Mouse (Mus musculus) limb, embryonic 11.5 days (tissue): ENCODE results near the gene Wdr61. TPM values are rescaled to one million over a fixed set of nuclear protein-coding genes. Genes with fewer than 3 reads are reported as not detected.

Experiments
- ATAC-seq: fragments of 200-750 bp; cut with Nextera tagmentation; 2 replicates; pipeline ENCODE4 v1.8.0; 2017; ENCODE audit warnings: low read depth; ENCODE audit not compliant: insufficient number of reproducible peaks, low FRiP score, low TSS enrichment
- DNase-seq: peaks from one replicate; pipeline ENCODE4 v3.0.0-alpha.2; 2015; ENCODE audit warnings: low spot score
- H3K27ac ChIP-seq: fragments of 300-500 bp; sonication (generic); replicated peaks from 2 replicates; pipeline ENCODE4 v1.5.1; 2014; ENCODE audit warnings: low read depth, mild to moderate bottlenecking, low read length
- H3K27me3 ChIP-seq: fragments of 300-500 bp; sonication (generic); 2 replicates; pipeline ENCODE4 v1.6.1; 2014; ENCODE audit warnings: mild to moderate bottlenecking, low read length, mixed read lengths; ENCODE audit not compliant: control insufficient read depth, insufficient read depth
- H3K36me3 ChIP-seq: fragments of 300-500 bp; sonication (generic); 2 replicates; pipeline ENCODE4 v1.6.1; 2014; ENCODE audit warnings: mild to moderate bottlenecking, low read length, moderate library complexity, mixed read lengths; ENCODE audit not compliant: control insufficient read depth, insufficient read depth
- H3K4me1 ChIP-seq: fragments of 300-500 bp; sonication (generic); 2 replicates; pipeline ENCODE4 v1.6.1; 2014; ENCODE audit warnings: low read length, mixed read lengths; ENCODE audit not compliant: control insufficient read depth, insufficient read depth
- H3K4me2 ChIP-seq: fragments of 300-500 bp; sonication (generic); 2 replicates; pipeline ENCODE4 v1.6.1; 2014; ENCODE audit warnings: low read depth, mild to moderate bottlenecking, moderate library complexity; ENCODE audit not compliant: severe bottlenecking
- H3K4me3 ChIP-seq: fragments of 300-500 bp; sonication (generic); 2 replicates; pipeline ENCODE4 v1.5.1; 2014; ENCODE audit warnings: low read depth, low read length
- H3K9ac ChIP-seq: fragments of 300-500 bp; sonication (generic); 2 replicates; pipeline ENCODE4 v1.6.1; 2014; ENCODE audit warnings: mild to moderate bottlenecking, low read length
- H3K9me3 ChIP-seq: fragments of 300-500 bp; sonication (generic); 2 replicates; pipeline ENCODE4 v1.6.1; 2016; ENCODE audit warnings: low read length; ENCODE audit not compliant: control insufficient read depth
- WGBS: fragments of 180-500 bp; shearing (Covaris S2); extraction: QIAGEN DNeasy Blood & Tissue Kit; methylation state at CpG from one replicate; pipeline ENCODE4 v1.1.7; 2014; 5-methylcytosine and 5-hydroxymethylcytosine counted together
- polyA plus RNA-seq: library from polyadenylated mRNA; unstranded; fragments of >200 nt; fragmentation: Nextera tagmentation; extraction: Ambion mirVana; gene quantifications from 2 replicates; pipeline ENCODE4 v1.2.1, GENCODE M21; 2014

Gene Wdr61
- polyA plus RNA-seq, result 182 and 185 TPM in 2 replicates

- WGBS, result 3% methylated on average over 32 of the region's 32 CpGs
- peak; percentile 94 for ATAC-seq
Measured at GRCm38 (mm10) chr9:54733921-54734638, at the start of gene Wdr61. Wdr61 (minus strand) TSS chr9:54734519.

GRCm38 (mm10) chr9:54784003-54784402 lies 49.7 kb upstream of the Wdr61 start:
- ATAC-seq (peak; percentile 81), DNase-seq (peak; percentile 84)
- Histone ChIP-seq H3K9ac (no peak overlapping the region), H3K4me1 (peaks cover 18% of the 10 kb centered on the region), H3K4me2 (no peak overlapping the region), H3K27ac (peak overlapping the region; percentile 66), H3K4me3 (no peak overlapping the region), H3K27me3 (no peaks in the 10 kb centered on the region), H3K9me3 (no peaks in the 10 kb centered on the region), H3K36me3 (no peaks in the 10 kb centered on the region)
- WGBS, result 7% methylated on average over 3 of the region's 3 CpGs

More at GRCm38 (mm10) chr9:54733921-54734638, at the start of gene Wdr61:
- Histone ChIP-seq H3K36me3 (0 out of 2 replicates have a peak, but pooled peaks cover 5% of the 10 kb centered on the region), H3K9ac (peak within 1 kb of the TSS; percentile 76), H3K27me3 (no peaks in the 10 kb centered on the region), H3K4me3 (peak within 1 kb of the TSS; percentile 68), H3K4me1 (peaks cover 5% of the 10 kb centered on the region), H3K4me2 (peak within 1 kb of the TSS; percentile 74), H3K27ac (no peak within 1 kb of the TSS), H3K9me3 (no peaks in the 10 kb centered on the region)
- DNase-seq, result peak; percentile 100

- H3K4me2 ChIP-seq, result no peak overlapping the region
- H3K4me3 ChIP-seq, result no peak overlapping the region
- no peaks in the 10 kb centered on the region for H3K27me3 ChIP-seq
- WGBS, result 27% methylated on average over 15 of the region's 15 CpGs
- peak; percentile 46; the same call in 1 of the 2 replicates for ATAC-seq
- DNase-seq, result peak; percentile 68
- peak overlapping the region; percentile 54; the same call in 1 of the 2 replicates for H3K27ac ChIP-seq
- H3K4me1 ChIP-seq, result peaks cover 13% of the 10 kb centered on the region
- no peaks in the 10 kb centered on the region for H3K36me3 ChIP-seq
- H3K9ac ChIP-seq, result no peak overlapping the region
- no peaks in the 10 kb centered on the region for H3K9me3 ChIP-seq
Measured at GRCm38 (mm10) chr9:54782504-54782903, 48.2 kb upstream of the Wdr61 start.

GRCm38 (mm10) chr9:54779280-54779679 lies 45.0 kb upstream of the Wdr61 start:
- DNase-seq (no peak), ATAC-seq (no peak)
- H3K4me1 ChIP-seq, result peaks cover 8% of the 10 kb centered on the region
- H3K27ac ChIP-seq, result no peak overlapping the region
- no peaks in the 10 kb centered on the region for H3K9me3 ChIP-seq
- H3K27me3 ChIP-seq, result no peaks in the 10 kb centered on the region
- H3K36me3 ChIP-seq, result no peaks in the 10 kb centered on the region
- no peak overlapping the region for H3K4me3 ChIP-seq
- no peak overlapping the region for H3K9ac ChIP-seq
- no peak overlapping the region for H3K4me2 ChIP-seq
- WGBS, result 87% methylated on average over 8 of the region's 8 CpGs

- Histone ChIP-seq H3K9me3 (no peaks in the 10 kb centered on the region), H3K36me3 (no peaks in the 10 kb centered on the region), H3K4me2 (no peak overlapping the region), H3K27ac (no peak overlapping the region), H3K27me3 (no peaks in the 10 kb centered on the region), H3K4me3 (no peak overlapping the region), H3K9ac (no peak overlapping the region), H3K4me1 (0 out of 2 replicates have a peak, but pooled peaks cover under 1% of the 10 kb centered on the region)
- DNase-seq, result no peak
- 93% methylated on average over 13 of the region's 13 CpGs for WGBS
- no peak for ATAC-seq
Measured at GRCm38 (mm10) chr9:54776451-54776982, 42.2 kb upstream of the Wdr61 start.

GRCm38 (mm10) chr9:54770140-54770780 lies 35.9 kb upstream of the Wdr61 start:
- H3K9ac ChIP-seq, result no peak overlapping the region
- WGBS, result 45% methylated on average over 11 of the region's 11 CpGs
- H3K27ac ChIP-seq, result no peak overlapping the region
- peaks cover 14% of the 10 kb centered on the region for H3K4me1 ChIP-seq
- H3K4me2 ChIP-seq, result no peak overlapping the region
- H3K4me3 ChIP-seq, result no peak overlapping the region
- DNase-seq (no peak), ATAC-seq (no peak)
- H3K27me3 ChIP-seq, result peaks cover 1% of the 10 kb centered on the region; the same call in 1 of the 2 replicates
- no peaks in the 10 kb centered on the region for H3K36me3 ChIP-seq
- no peaks in the 10 kb centered on the region for H3K9me3 ChIP-seq

- Histone ChIP-seq H3K27me3 (peaks cover 5% of the 10 kb centered on the region; the same call in 1 of the 2 replicates), H3K27ac (0 out of 2 replicates have a peak overlapping the region, but pooled peaks have one; percentile 4), H3K36me3 (no peaks in the 10 kb centered on the region), H3K9me3 (no peaks in the 10 kb centered on the region), H3K9ac (peak overlapping the region; percentile 47), H3K4me1 (peaks cover 16% of the 10 kb centered on the region), H3K4me3 (peak overlapping the region; percentile 46), H3K4me2 (peak overlapping the region; percentile 70)
- under 1% methylated on average over 41 of the region's 41 CpGs for WGBS
- ATAC-seq (0 out of 2 replicates have a peak, but pooled peaks have one; percentile 36), DNase-seq (peak; percentile 65)
Measured at GRCm38 (mm10) chr9:54765336-54766085, 31.2 kb upstream of the Wdr61 start.
